Mouse (Mus musculus): ENCODE data around the gene Dync1h1. TPM values are rescaled to one million over a fixed set of nuclear protein-coding genes. Genes with fewer than 3 reads are reported as not detected.
A peak's percentile ranks its signal among the peaks of the same experiment; 100 is the strongest.
"Not testable (repeated sequence)": the region's sequence is repeated elsewhere in the genome, so short reads cannot be mapped to it uniquely, and the experiment has no call there.

Gene Dync1h1
- polyA plus RNA-seq, 1 experiment from 2014 or later: 129 TPM

GRCm38 (mm10) chr12:110696173-110696974, 95.1 kb downstream of the Dync1h1 start:
- ATAC-seq (ENCODE audit: low FRiP score, low TSS enrichment): peak; percentile 95
- H3K4me3 ChIP-seq (replicated peaks; ENCODE audit: low read depth, low read length): peak overlapping the region; percentile 98
- H3K9ac ChIP-seq (replicated peaks; ENCODE audit: low read length): peak overlapping the region; percentile 99
- peaks cover 12% of the 10 kb centered on the region for H3K4me1 ChIP-seq (ENCODE audit: control insufficient read depth, insufficient read depth, low read length)
- H3K27ac ChIP-seq (replicated peaks; ENCODE audit: low read depth, low read length): peak overlapping the region; percentile 97
- H3K36me3 ChIP-seq (ENCODE audit: control insufficient read depth, insufficient read depth, low read length): peaks cover 29% of the 10 kb centered on the region
- H3K9me3 ChIP-seq (ENCODE audit: control insufficient read depth, low read length): no peaks in the 10 kb centered on the region
- under 1% methylated on average over 89 of the region's 89 CpGs for WGBS
- DNase-seq: peak; percentile 99
- no peaks in the 10 kb centered on the region for H3K27me3 ChIP-seq (ENCODE audit: control insufficient read depth, insufficient read depth, low read length)
- H3K4me2 ChIP-seq (ENCODE audit: low read length): peak overlapping the region; percentile 70

GRCm38 (mm10) chr12:110696975-110697400, 95.7 kb downstream of the Dync1h1 start:
- peak overlapping the region; percentile 85 for H3K27ac ChIP-seq (replicated peaks; ENCODE audit: low read depth, low read length)
- H3K4me3 ChIP-seq (replicated peaks; ENCODE audit: low read depth, low read length): peak overlapping the region; percentile 98
- 44% methylated on average over 9 of the region's 9 CpGs for WGBS
- H3K9ac ChIP-seq (replicated peaks; ENCODE audit: low read length): peak overlapping the region; percentile 77
- peaks cover 12% of the 10 kb centered on the region for H3K4me1 ChIP-seq (ENCODE audit: control insufficient read depth, insufficient read depth, low read length)
- no peak for ATAC-seq (ENCODE audit: low FRiP score, low TSS enrichment)
- H3K36me3 ChIP-seq (ENCODE audit: control insufficient read depth, insufficient read depth, low read length): peaks cover 23% of the 10 kb centered on the region
- H3K9me3 ChIP-seq (ENCODE audit: control insufficient read depth, low read length): no peaks in the 10 kb centered on the region
- H3K27me3 ChIP-seq (ENCODE audit: control insufficient read depth, insufficient read depth, low read length): no peaks in the 10 kb centered on the region
- DNase-seq: no peak
- peak overlapping the region; percentile 70 for H3K4me2 ChIP-seq (ENCODE audit: low read length)

- Histone ChIP-seq H3K27ac (replicated peaks; ENCODE audit: low read depth, low read length) (no peak overlapping the region), H3K9ac (replicated peaks; ENCODE audit: low read length) (no peak overlapping the region), H3K27me3 (ENCODE audit: control insufficient read depth, insufficient read depth, low read length) (no peaks in the 10 kb centered on the region), H3K4me2 (ENCODE audit: low read length) (no peak overlapping the region), H3K36me3 (ENCODE audit: control insufficient read depth, insufficient read depth, low read length) (peaks cover 21% of the 10 kb centered on the region), H3K9me3 (ENCODE audit: control insufficient read depth, low read length) (no peaks in the 10 kb centered on the region), H3K4me1 (ENCODE audit: control insufficient read depth, insufficient read depth, low read length) (peaks cover 12% of the 10 kb centered on the region), H3K4me3 (replicated peaks; ENCODE audit: low read depth, low read length) (no peak overlapping the region)
- no peak for DNase-seq
- WGBS: 80% methylated on average over 5 of the region's 5 CpGs
- ATAC-seq (ENCODE audit: low FRiP score, low TSS enrichment): no peak
These were observed 96.2 kb downstream of the Dync1h1 start for GRCm38 (mm10) chr12:110697457-110697856.

GRCm38 (mm10) chr12:110698080-110698479, 96.8 kb downstream of the Dync1h1 start:
- DNase-seq: no peak
- 72% methylated on average over 1 of the region's 1 CpGs for WGBS
- Histone ChIP-seq H3K27me3 (ENCODE audit: control insufficient read depth, insufficient read depth, low read length) (no peaks in the 10 kb centered on the region), H3K4me3 (replicated peaks; ENCODE audit: low read depth, low read length) (no peak overlapping the region), H3K9me3 (ENCODE audit: control insufficient read depth, low read length) (no peaks in the 10 kb centered on the region), H3K27ac (replicated peaks; ENCODE audit: low read depth, low read length) (no peak overlapping the region), H3K36me3 (ENCODE audit: control insufficient read depth, insufficient read depth, low read length) (peaks cover 15% of the 10 kb centered on the region), H3K4me1 (ENCODE audit: control insufficient read depth, insufficient read depth, low read length) (peaks cover 12% of the 10 kb centered on the region), H3K9ac (replicated peaks; ENCODE audit: low read length) (no peak overlapping the region), H3K4me2 (ENCODE audit: low read length) (no peak overlapping the region)
- ATAC-seq (ENCODE audit: low FRiP score, low TSS enrichment): no peak

GRCm38 (mm10) chr12:110698523-110699170, 97.4 kb downstream of the Dync1h1 start:
- Histone ChIP-seq H3K27ac (replicated peaks; ENCODE audit: low read depth, low read length) (no peak overlapping the region), H3K27me3 (ENCODE audit: control insufficient read depth, insufficient read depth, low read length) (no peaks in the 10 kb centered on the region), H3K9me3 (ENCODE audit: control insufficient read depth, low read length) (no peaks in the 10 kb centered on the region), H3K4me1 (ENCODE audit: control insufficient read depth, insufficient read depth, low read length) (peaks cover 12% of the 10 kb centered on the region), H3K4me2 (ENCODE audit: low read length) (no peak overlapping the region), H3K4me3 (replicated peaks; ENCODE audit: low read depth, low read length) (no peak overlapping the region), H3K9ac (replicated peaks; ENCODE audit: low read length) (no peak overlapping the region), H3K36me3 (ENCODE audit: control insufficient read depth, insufficient read depth, low read length) (peaks cover 11% of the 10 kb centered on the region)
- 55% methylated on average over 15 of the region's 15 CpGs for WGBS
- no peak for DNase-seq
- no peak for ATAC-seq (ENCODE audit: low FRiP score, low TSS enrichment)

- no peak for DNase-seq
- peaks cover 11% of the 10 kb centered on the region for H3K4me1 ChIP-seq (ENCODE audit: control insufficient read depth, insufficient read depth, low read length)
- peaks cover 8% of the 10 kb centered on the region for H3K36me3 ChIP-seq (ENCODE audit: control insufficient read depth, insufficient read depth, low read length)
- H3K27ac ChIP-seq (replicated peaks; ENCODE audit: low read depth, low read length): no peak overlapping the region
- no peak overlapping the region for H3K4me2 ChIP-seq (ENCODE audit: low read length)
- H3K9ac ChIP-seq (replicated peaks; ENCODE audit: low read length): no peak overlapping the region
- ATAC-seq (ENCODE audit: low FRiP score, low TSS enrichment): no peak
- WGBS: 62% methylated on average over 2 of the region's 2 CpGs
- no peaks in the 10 kb centered on the region for H3K9me3 ChIP-seq (ENCODE audit: control insufficient read depth, low read length)
- H3K27me3 ChIP-seq (ENCODE audit: control insufficient read depth, insufficient read depth, low read length): no peaks in the 10 kb centered on the region
- H3K4me3 ChIP-seq (replicated peaks; ENCODE audit: low read depth, low read length): no peak overlapping the region
These were observed 97.9 kb downstream of the Dync1h1 start for GRCm38 (mm10) chr12:110699171-110699547.

GRCm38 (mm10) chr12:110700730-110701129, 99.5 kb downstream of the Dync1h1 start:
- 0 out of 2 replicates have a peak, but pooled peaks cover 3% of the 10 kb centered on the region for H3K4me1 ChIP-seq (ENCODE audit: control insufficient read depth, insufficient read depth, low read length)
- H3K27me3 ChIP-seq (ENCODE audit: control insufficient read depth, insufficient read depth, low read length): no peaks in the 10 kb centered on the region
- H3K4me3 ChIP-seq (replicated peaks; ENCODE audit: low read depth, low read length): no peak overlapping the region
- H3K36me3 ChIP-seq (ENCODE audit: control insufficient read depth, insufficient read depth, low read length): no peaks in the 10 kb centered on the region
- no peak overlapping the region for H3K27ac ChIP-seq (replicated peaks; ENCODE audit: low read depth, low read length)
- no peak for DNase-seq
- H3K4me2 ChIP-seq (ENCODE audit: low read length): no peak overlapping the region
- no peaks in the 10 kb centered on the region for H3K9me3 ChIP-seq (ENCODE audit: control insufficient read depth, low read length)
- H3K9ac ChIP-seq (replicated peaks; ENCODE audit: low read length): no peak overlapping the region
- ATAC-seq (ENCODE audit: low FRiP score, low TSS enrichment): no peak
- 65% methylated on average over 2 of the region's 2 CpGs for WGBS

GRCm38 (mm10) chr12:110701363-110701762, 100.1 kb downstream of the Dync1h1 start:
- H3K4me2 ChIP-seq (ENCODE audit: low read length); H3K9me3 ChIP-seq (ENCODE audit: control insufficient read depth, low read length); H3K27me3 ChIP-seq (ENCODE audit: control insufficient read depth, insufficient read depth, low read length); DNase-seq; H3K27ac ChIP-seq (replicated peaks; ENCODE audit: low read depth, low read length); H3K4me3 ChIP-seq (replicated peaks; ENCODE audit: low read depth, low read length); H3K4me1 ChIP-seq (ENCODE audit: control insufficient read depth, insufficient read depth, low read length); H3K36me3 ChIP-seq (ENCODE audit: control insufficient read depth, insufficient read depth, low read length); ATAC-seq (ENCODE audit: low FRiP score, low TSS enrichment); H3K9ac ChIP-seq (replicated peaks; ENCODE audit: low read length): not testable (repeated sequence)
- WGBS: 17% methylated on average over 2 of the region's 3 CpGs
